11 mouse cellular contexts compared by ENCODE assay signal in the genomic region with DNA sequence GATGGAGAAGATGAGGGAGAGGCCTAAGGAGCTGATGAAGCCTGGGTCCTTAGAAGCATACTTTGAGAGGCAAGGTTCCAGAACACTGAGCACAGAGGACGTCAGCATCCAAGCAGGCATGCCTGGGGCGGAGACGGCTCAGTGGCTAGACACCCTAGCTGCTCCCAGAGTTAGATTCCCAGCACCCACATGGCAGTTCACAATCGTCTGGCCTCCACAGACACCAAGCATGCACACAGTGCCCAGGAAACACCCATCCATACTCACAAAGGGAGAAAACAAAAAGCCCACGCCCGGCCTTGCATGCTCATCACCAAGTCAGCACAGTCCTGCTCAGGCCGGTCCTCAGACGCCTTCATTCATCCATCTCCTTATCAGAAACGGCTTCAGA. TPM values are rescaled to one million over a fixed set of nuclear protein-coding genes. Genes with fewer than 3 reads are reported as not detected.
DNase-seq lines count a peak whose midpoint lies in the region; ATAC-seq and TF ChIP-seq lines count a peak whose summit lies in the region.
"Had no signal": no experiment of that assay in that cellular context is flagged by ENCODE, and none has a peak within 500 bp of the region (broad histone marks: within the 10 kb centered on the region; RNA-seq: fewer than 3 reads in every experiment).

No protein-coding gene starts in this region.

- no peak overlapping the region for H3K4me3 ChIP-seq in heart, postnatal 0 days (ENCODE audit: low read depth, low read length)
- H3K4me3 ChIP-seq in lung, embryonic 16.5 days (ENCODE audit: low read length) = no peak overlapping the region
- no peak overlapping the region for H3K4me3 ChIP-seq in lung, adult 2 months (replicated peaks; ENCODE audit: extremely low read depth, low read depth, low read length)
- H3K4me3 ChIP-seq in kidney, embryonic 15.5 days (replicated peaks) = no peak overlapping the region
- no peak overlapping the region for H3K4me3 ChIP-seq in stomach, embryonic 16.5 days (replicated peaks; ENCODE audit: low read length)
- H3K4me3 ChIP-seq: embryonic facial prominence, embryonic 10.5 days had no signal

- ATAC-seq in heart, postnatal 0 days (ENCODE audit: insufficient read depth, low read depth) = no peak
- no peak for ATAC-seq in lung, embryonic 16.5 days (ENCODE audit: low read depth)
- ATAC-seq in kidney, embryonic 15.5 days (replicated peaks; ENCODE audit: low FRiP score) = no peak
- ATAC-seq in stomach, embryonic 16.5 days (ENCODE audit: insufficient read depth, low FRiP score) = no peak

- H3K27me3 ChIP-seq in heart, postnatal 0 days (ENCODE audit: control insufficient read depth, insufficient read depth, low read length) = no peaks in the 10 kb centered on the region
- H3K27me3 ChIP-seq in lung, embryonic 16.5 days (ENCODE audit: control insufficient read depth, insufficient read depth, low read depth, low read length) = no peaks in the 10 kb centered on the region
- H3K27me3 ChIP-seq in kidney, embryonic 15.5 days = no peaks in the 10 kb centered on the region
- H3K27me3 ChIP-seq in stomach, embryonic 16.5 days (ENCODE audit: control insufficient read depth, insufficient read depth, low read length) = no peaks in the 10 kb centered on the region

- H3K9me3 ChIP-seq in heart, postnatal 0 days (replicated peaks; ENCODE audit: control insufficient read depth, low read length) = no peaks in the 10 kb centered on the region
- H3K9me3 ChIP-seq in lung, embryonic 16.5 days (ENCODE audit: control insufficient read depth, low read length) = no peaks in the 10 kb centered on the region
- no peaks in the 10 kb centered on the region for H3K9me3 ChIP-seq in kidney, embryonic 15.5 days (replicated peaks)
- no peaks in the 10 kb centered on the region for H3K9me3 ChIP-seq in stomach, embryonic 16.5 days (replicated peaks; ENCODE audit: control insufficient read depth, low read length)
- H3K9me3 ChIP-seq: embryonic facial prominence, embryonic 10.5 days had no signal

- TF ChIP-seq POLR2A in lung, adult 2 months (IDR thresholded peaks at IDR 0.05; ENCODE audit: borderline replicate concordance, extremely low read depth, low read depth, low read length) = no peak

- peaks cover 8% of the 10 kb centered on the region; the same call in 1 of the 2 replicates for H3K36me3 ChIP-seq in heart, postnatal 0 days (replicated peaks; ENCODE audit: control insufficient read depth, insufficient read depth, low read length)
- H3K36me3 ChIP-seq in lung, embryonic 16.5 days (ENCODE audit: control insufficient read depth, insufficient read depth, low read length) = peaks cover 5% of the 10 kb centered on the region; the same call in 1 of the 2 replicates
- H3K36me3 ChIP-seq in kidney, embryonic 15.5 days = peaks cover 7% of the 10 kb centered on the region; the same call in 1 of the 2 replicates
- no peaks in the 10 kb centered on the region for H3K36me3 ChIP-seq in stomach, embryonic 16.5 days (ENCODE audit: control insufficient read depth, insufficient read depth, low read length)
- H3K36me3 ChIP-seq: embryonic facial prominence, embryonic 10.5 days had no signal

- no peak overlapping the region for H3K9ac ChIP-seq in heart, postnatal 0 days (replicated peaks; ENCODE audit: low read depth, low read length)
- 0 out of 2 replicates have a peak overlapping the region, but pooled peaks have one; percentile 8 for H3K9ac ChIP-seq in lung, embryonic 16.5 days (ENCODE audit: low read length)
- H3K9ac ChIP-seq in kidney, embryonic 15.5 days = no peak overlapping the region
- H3K9ac ChIP-seq in stomach, embryonic 16.5 days (ENCODE audit: low read length) = no peak overlapping the region

- no peak for DNase-seq in heart, postnatal 0 days (ENCODE audit: low spot score)
- DNase-seq in heart, postnatal 14 days = no peak
- DNase-seq in lung, adult 2 months = no peak
- no peak for DNase-seq in left cerebral cortex, postnatal 36 days (ENCODE audit: low spot score in 2 of 2)
- DNase-seq: right cerebral cortex, adult 18-20 months; thymus, adult 18-20 months had no signal

- peak overlapping the region; percentile 51; the same call in 1 of the 2 replicates for H3K27ac ChIP-seq in heart, postnatal 0 days (ENCODE audit: low read depth)
- no peak overlapping the region for H3K27ac ChIP-seq in lung, embryonic 16.5 days (ENCODE audit: low read length)
- peak overlapping the region; percentile 72 for H3K27ac ChIP-seq in kidney, embryonic 15.5 days
- H3K27ac ChIP-seq in stomach, embryonic 16.5 days (ENCODE audit: low read length) = 0 out of 2 replicates have a peak overlapping the region, but pooled peaks have one; percentile 2
- H3K27ac ChIP-seq: embryonic facial prominence, embryonic 10.5 days had no signal

- peaks cover 51% of the 10 kb centered on the region for H3K4me1 ChIP-seq in heart, postnatal 0 days (ENCODE audit: control insufficient read depth, insufficient read depth)
- peaks cover 66% of the 10 kb centered on the region for H3K4me1 ChIP-seq in lung, embryonic 16.5 days (replicated peaks; ENCODE audit: control insufficient read depth, insufficient read depth, low read length)
- H3K4me1 ChIP-seq in lung, adult 2 months (ENCODE audit: control insufficient read depth, insufficient read depth, low read length) = peaks cover 18% of the 10 kb centered on the region
- peaks cover 87% of the 10 kb centered on the region for H3K4me1 ChIP-seq in kidney, embryonic 15.5 days
- H3K4me1 ChIP-seq in stomach, embryonic 16.5 days (ENCODE audit: control insufficient read depth, insufficient read depth, low read length) = peaks cover 57% of the 10 kb centered on the region

- no peak for TF ChIP-seq EP300 in heart, postnatal 0 days (IDR thresholded peaks at IDR 0.05; ENCODE audit: low read depth)

- WGBS in heart, postnatal 0 days = 80% methylated on average over 9 of the region's 9 CpGs
- 70% methylated on average over 9 of the region's 9 CpGs for WGBS in lung, embryonic 16.5 days
- 75% methylated on average over 9 of the region's 9 CpGs for WGBS in lung, adult 2 months
- WGBS in kidney, embryonic 15.5 days = 72% methylated on average over 9 of the region's 9 CpGs
- 76% methylated on average over 9 of the region's 9 CpGs for WGBS in stomach, embryonic 16.5 days

- TF ChIP-seq CTCF in heart, postnatal 0 days (IDR thresholded peaks at IDR 0.05; ENCODE audit: low read depth) = no peak
- TF ChIP-seq CTCF in lung, adult 2 months (IDR thresholded peaks at IDR 0.05; ENCODE audit: insufficient read depth, low read length) = no peak

- no peak overlapping the region for H3K4me2 ChIP-seq in heart, postnatal 0 days (ENCODE audit: low read depth, low read length)
- no peak overlapping the region for H3K4me2 ChIP-seq in lung, embryonic 16.5 days (ENCODE audit: low read depth, low read length)
- H3K4me2 ChIP-seq in kidney, embryonic 15.5 days = no peak overlapping the region
- no peak overlapping the region for H3K4me2 ChIP-seq in stomach, embryonic 16.5 days (ENCODE audit: low read depth, low read length)

- intact Hi-C loops in heart, postnatal 14 days (cut with DNase I) = no loop called here
- intact Hi-C loops in left cerebral cortex, postnatal 36 days (cut with DNase I) = no loop called here

RNA-seq across cellular contexts. Expression of gene H6pd, which starts 9.3 kb away (rescaled TPM):
- total RNA-seq in heart, postnatal 0 days (2014; rRNA removed; ENCODE audit: low replicate concordance) = 25.7 and 35.2 TPM in 2 replicates
- 7.1 and 7.3 TPM in 2 replicates for polyA plus RNA-seq in heart, postnatal 0 days (2015; fragmentation: Nextera tagmentation; extraction: Ambion mirVana)
- 10 to 100 TPM; 41.0 to 45.9 TPM for total RNA-seq in heart, postnatal 14 days (2021)
- 38.3 and 39.6 TPM in 2 replicates for polyA plus RNA-seq in lung, embryonic 16.5 days (2015; fragmentation: Nextera tagmentation; extraction: Ambion mirVana)
- 148 and 171 TPM in 2 replicates for polyA plus RNA-seq in lung, adult 2 months (2012; rRNA removed)
- polyA plus RNA-seq in kidney, embryonic 15.5 days (2015; fragmentation: Nextera tagmentation; extraction: Ambion mirVana) = 17.8 and 18.5 TPM in 2 replicates
- polyA plus RNA-seq in stomach, embryonic 16.5 days (2015; fragmentation: Nextera tagmentation; extraction: Ambion mirVana) = 14.9 and 15.2 TPM in 2 replicates
- total RNA-seq in left cerebral cortex, postnatal 36 days (2021) = 10 to 100 TPM; 12.5 to 14.3 TPM

RNA-seq across cellular contexts. Expression of gene Spsb1, which starts 44.7 kb away (rescaled TPM):
- total RNA-seq in heart, postnatal 0 days (2014; rRNA removed; ENCODE audit: low replicate concordance) = 13.2 and 19.3 TPM in 2 replicates
- polyA plus RNA-seq in heart, postnatal 0 days (2015; fragmentation: Nextera tagmentation; extraction: Ambion mirVana) = 14.4 and 15.2 TPM in 2 replicates
- total RNA-seq in heart, postnatal 14 days (2021) = 10 to 100 TPM; 44.8 to 49.3 TPM
- 14.9 and 15.1 TPM in 2 replicates for polyA plus RNA-seq in lung, embryonic 16.5 days (2015; fragmentation: Nextera tagmentation; extraction: Ambion mirVana)
- polyA plus RNA-seq in lung, adult 2 months (2012; rRNA removed) = 20.2 and 23.4 TPM in 2 replicates
- 11.7 and 12.7 TPM in 2 replicates for polyA plus RNA-seq in kidney, embryonic 15.5 days (2015; fragmentation: Nextera tagmentation; extraction: Ambion mirVana)
- polyA plus RNA-seq in stomach, embryonic 16.5 days (2015; fragmentation: Nextera tagmentation; extraction: Ambion mirVana) = 14.6 and 17.0 TPM in 2 replicates
- 10 to 100 TPM; 17.1 to 19.0 TPM for total RNA-seq in left cerebral cortex, postnatal 36 days (2021)
- total RNA-seq: megakaryocyte-erythroid progenitor cell, adult 5-6 weeks had no signal
